Mouse (Mus musculus) ES-E14 (cell line): ENCODE results near the gene Ifna6. TPM values are rescaled to one million over a fixed set of nuclear protein-coding genes. Genes with fewer than 3 reads are reported as not detected.
A peak's percentile ranks its signal among the peaks of the same experiment; 100 is the strongest.

ENCODE experiments used
- DNase-seq: peaks from one replicate; pipeline ENCODE4 v3.0.0-alpha.2; 2013; ENCODE audit warnings: low read depth, low spot score
- H3K27ac ChIP-seq: 2 replicates; pipeline ENCODE4 v1.5.1; 2012; ENCODE audit warnings: low read depth, mild to moderate bottlenecking, low read length, moderate library complexity, mixed read lengths; ENCODE audit not compliant: poor library complexity, insufficient read depth, severe bottlenecking
- H3K36me3 ChIP-seq: 2 replicates; pipeline ENCODE4 v1.6.1; 2012; ENCODE audit warnings: mild to moderate bottlenecking, low read length, moderate library complexity, mixed read lengths; ENCODE audit not compliant: control insufficient read depth, poor library complexity, insufficient read depth, severe bottlenecking
- H3K4me1 ChIP-seq, 2 experiments: fragments of 150-350 bp in 1 of 2; sonication (generic) in 1 of 2; 2 replicates each; pipeline ENCODE4 v1.6.1; 2012; ENCODE audit warnings: low read length in 2 of 2, mild to moderate bottlenecking in 1 of 2, mixed read lengths in 1 of 2; ENCODE audit not compliant: control insufficient read depth in 2 of 2, insufficient read depth in 2 of 2, poor library complexity in 1 of 2
- H3K4me3 ChIP-seq, 2 experiments: fragments of 150-350 bp in 1 of 2; sonication (generic) in 1 of 2; 2 replicates each; pipeline ENCODE4 v1.5.1; 2012; ENCODE audit warnings: low read length in 2 of 2, low read depth in 1 of 2, mild to moderate bottlenecking in 1 of 2, mixed read lengths in 1 of 2; ENCODE audit not compliant: insufficient read depth in 1 of 2, poor library complexity in 1 of 2, severe bottlenecking in 1 of 2
- H3K9ac ChIP-seq: 2 replicates; pipeline ENCODE4 v1.6.1; 2012; ENCODE audit warnings: low read depth, mild to moderate bottlenecking, low read length, mixed read lengths; ENCODE audit not compliant: poor library complexity, insufficient read depth, severe bottlenecking
- H3K9me3 ChIP-seq: fragments of 150-350 bp; sonication (generic); 2 replicates; pipeline ENCODE4 v1.6.1; 2012; ENCODE audit warnings: low read depth, mild to moderate bottlenecking, low read length; ENCODE audit not compliant: control insufficient read depth, insufficient read depth
- CHD2 ChIP-seq: IDR thresholded peaks from 2 replicates; pipeline ENCODE4 v1.6.1; 2014; ENCODE audit warnings: mild to moderate bottlenecking, low read depth, low read length, inconsistent platforms
- HCFC1 ChIP-seq: IDR thresholded peaks from 2 replicates; pipeline ENCODE4 v1.6.1; 2012; ENCODE audit warnings: low read length, inconsistent platforms, borderline replicate concordance; ENCODE audit not compliant: insufficient read depth
- MAFK ChIP-seq: IDR thresholded peaks from 2 replicates; pipeline ENCODE4 v1.6.1; 2014; ENCODE audit warnings: mild to moderate bottlenecking, low read depth, low read length, inconsistent platforms; ENCODE audit not compliant: insufficient read depth
- ZC3H11A ChIP-seq: IDR thresholded peaks from 2 replicates; pipeline ENCODE4 v1.6.1; 2012; ENCODE audit warnings: low read depth, mild to moderate bottlenecking, inconsistent platforms, low read length, borderline replicate concordance
- ZNF384 ChIP-seq: IDR thresholded peaks from 2 replicates; pipeline ENCODE4 v1.6.1; 2012; ENCODE audit warnings: low read depth, low read length, inconsistent platforms
- in situ Hi-C, 2 experiments: fragments of 600-800 bp; cut with MboI; formaldehyde crosslinking; loops; one replicate each; pipeline ENCODE4 v1.15.1; 2025; ENCODE audit warnings: low sequenced_read_pairs in 2 of 2, inconsistent platforms in 1 of 2; ENCODE audit not compliant: unreplicated experiment in 2 of 2
- total RNA-seq: library from RNA; depleted of rRNA; stranded (reverse); fragments of 300-350 nt; gene quantifications from 2 replicates; pipeline ENCODE4 v1.2.3, GENCODE M21; 2012

Gene Ifna6
- total RNA-seq, 1 experiment = not detected

GRCm38 (mm10) chr4:88851026-88851763, 24.0 kb downstream of the Ifna6 start:
- in situ Hi-C loops = no loop called here
- no peak overlapping the region for H3K9ac ChIP-seq
- no peaks in the 10 kb centered on the region for H3K36me3 ChIP-seq
- H3K9me3 ChIP-seq = no peaks in the 10 kb centered on the region
- TF ChIP-seq ZNF384 (no peak), MAFK (no peak), HCFC1 (no peak), CHD2 (no peak), ZC3H11A (no peak)
- H3K27ac ChIP-seq = no peak overlapping the region
- H3K4me1 ChIP-seq = no peaks in the 10 kb centered on the region
- no peak for DNase-seq
- H3K4me3 ChIP-seq = no peak overlapping the region

- no peak for DNase-seq
- no peak overlapping the region for H3K9ac ChIP-seq
- no peak for TF ChIP-seq ZC3H11A
- no peak overlapping the region for H3K4me3 ChIP-seq
- H3K9me3 ChIP-seq = no peaks in the 10 kb centered on the region
- H3K4me1 ChIP-seq = peaks cover 0 to 16% of the 10 kb centered on the region in 2 experiments; a peak in 2 of 4 replicates
- no peak overlapping the region for H3K27ac ChIP-seq
- no peaks in the 10 kb centered on the region for H3K36me3 ChIP-seq
- in situ Hi-C loops = no loop called here
Observed at GRCm38 (mm10) chr4:88859214-88859613, 32.0 kb downstream of the Ifna6 start.

DNA sequence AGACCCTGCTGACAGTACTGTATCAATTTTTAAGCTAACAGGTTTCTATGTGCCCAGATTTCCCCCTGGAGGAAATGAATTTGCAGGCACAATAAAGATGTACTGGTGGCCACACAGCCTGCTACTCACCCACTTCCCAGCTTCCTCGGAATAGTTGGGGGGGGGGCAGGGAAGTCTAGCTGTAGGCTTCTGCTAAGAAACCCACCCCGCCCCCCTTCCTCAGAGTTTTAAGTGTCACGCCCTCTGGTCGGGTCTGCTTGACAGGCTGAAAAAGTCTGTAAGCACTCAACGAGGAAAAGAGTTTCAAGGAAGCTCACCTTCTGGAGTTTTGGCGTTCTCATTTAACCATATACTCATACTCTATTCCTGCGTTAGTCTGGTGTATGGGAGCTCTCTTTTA, 36.1 kb downstream of the Ifna6 start:
- peak; percentile 41 for DNase-seq
- no peak overlapping the region for H3K4me3 ChIP-seq
- TF ChIP-seq CHD2 (no peak), ZNF384 (no peak), MAFK (no peak), ZC3H11A (no peak), HCFC1 (no peak)
- no peak overlapping the region; the same call in 1 of the 2 replicates for H3K9ac ChIP-seq
- no peak overlapping the region; the same call in 1 of the 2 replicates for H3K27ac ChIP-seq
- H3K36me3 ChIP-seq = no peaks in the 10 kb centered on the region
- H3K4me1 ChIP-seq = peaks cover 0 to 19% of the 10 kb centered on the region in 2 experiments; a peak in 2 of 4 replicates
- in situ Hi-C loops = no loop called here
- H3K9me3 ChIP-seq = no peaks in the 10 kb centered on the region

GRCm38 (mm10) chr4:88864599-88864998, 37.4 kb downstream of the Ifna6 start:
- H3K27ac ChIP-seq = no peak overlapping the region
- no peak overlapping the region for H3K9ac ChIP-seq
- peaks cover 0 to 19% of the 10 kb centered on the region in 2 experiments; a peak in 2 of 4 replicates for H3K4me1 ChIP-seq
- no peak for DNase-seq
- H3K36me3 ChIP-seq = no peaks in the 10 kb centered on the region
- TF ChIP-seq MAFK = no peak
- in situ Hi-C loops = no loop called here
- no peaks in the 10 kb centered on the region for H3K9me3 ChIP-seq
- H3K4me3 ChIP-seq = no peak overlapping the region

- DNase-seq = no peak
- Histone ChIP-seq H3K9me3 (no peaks in the 10 kb centered on the region), H3K4me1 (peaks cover 0 to 19% of the 10 kb centered on the region in 2 experiments; a peak in 2 of 4 replicates), H3K9ac (no peak overlapping the region), H3K36me3 (no peaks in the 10 kb centered on the region), H3K27ac (no peak overlapping the region), H3K4me3 (no peak overlapping the region)
- in situ Hi-C loops = no loop called here
- TF ChIP-seq HCFC1 (no peak), ZC3H11A (no peak), ZNF384 (no peak), CHD2 (no peak), MAFK (no peak)
Observed at GRCm38 (mm10) chr4:88865011-88865569, 37.9 kb downstream of the Ifna6 start.
